9 mouse cellular contexts compared by ENCODE assay signal in the genomic region with DNA sequence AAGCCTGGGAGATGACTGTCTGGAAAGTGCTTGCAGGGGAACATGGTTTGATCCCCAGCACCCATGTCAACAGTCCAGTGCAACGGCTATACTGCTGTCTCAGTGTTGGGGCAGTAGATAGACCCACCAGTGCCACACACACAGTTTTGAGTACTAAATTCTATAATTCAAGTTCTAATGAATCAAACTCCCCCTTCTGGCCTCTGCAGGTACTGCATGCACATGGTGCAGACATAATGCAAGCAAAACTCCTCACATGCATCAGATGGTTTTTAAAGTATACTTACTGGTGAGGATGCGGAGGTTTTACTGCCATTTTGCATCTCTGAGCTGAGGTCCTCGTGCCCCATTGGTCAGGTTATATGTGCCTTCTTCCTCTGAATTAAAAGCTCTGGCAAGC. TPM values are rescaled to one million over a fixed set of nuclear protein-coding genes. Genes with fewer than 3 reads are reported as not detected.
A peak's percentile ranks its signal among the peaks of the same experiment; 100 is the strongest.
DNase-seq lines count a peak whose midpoint lies in the region; ATAC-seq and TF ChIP-seq lines count a peak whose summit lies in the region.
"Had no signal": no experiment of that assay in that cellular context is flagged by ENCODE, and none has a peak within 500 bp of the region (broad histone marks: within the 10 kb centered on the region; RNA-seq: fewer than 3 reads in every experiment).

No protein-coding gene starts in this region.

- H3K4me1 ChIP-seq in lung, embryonic 14.5 days (ENCODE audit: insufficient read depth) = no peaks in the 10 kb centered on the region
- H3K4me1 ChIP-seq in lung, adult 2 months (ENCODE audit: control insufficient read depth, insufficient read depth, low read length) = no peaks in the 10 kb centered on the region
- H3K4me1 ChIP-seq in spleen, adult 2 months (ENCODE audit: control insufficient read depth, insufficient read depth, insufficient read length) = 0 out of 2 replicates have a peak, but pooled peaks cover 4% of the 10 kb centered on the region

- DNase-seq in embryo, embryonic 10 days (ENCODE audit: low spot score) = peak; percentile 31
- no peak for DNase-seq in embryo, embryonic 9.5 days (ENCODE audit: extremely low spot score)
- DNase-seq in lung, embryonic 14.5 days = peak; percentile 65
- DNase-seq in lung, adult 2 months = no peak
- DNase-seq in c-Kit-positive CD71-positive TER-119-negative erythroid progenitor cells, embryonic 14.5 days (ENCODE audit: low read depth) = peak; percentile 65
- DNase-seq in spleen, adult 2 months (ENCODE audit: low read depth in 1 of 2, low spot score in 2 of 2) = no peak
- no peak for DNase-seq in layer of hippocampus, adult 9-10 months (ENCODE audit: low spot score)
- no peak for DNase-seq in right cerebral cortex, postnatal 25 days

- no peaks in the 10 kb centered on the region for H3K9me3 ChIP-seq in lung, embryonic 14.5 days (ENCODE audit: low read depth, low read length)
- H3K9me3 ChIP-seq: limb, embryonic 15.5 days had no signal

- WGBS in lung, embryonic 14.5 days = 90% methylated on average over 3 of the region's 3 CpGs
- 93% methylated on average over 3 of the region's 3 CpGs for whole genome bisulfite sequencing in lung, adult 2 months
- 92% methylated on average over 3 of the region's 3 CpGs for WGBS in spleen, adult 2 months

- peak; percentile 70 for TF ChIP-seq CTCF in lung, embryonic 14.5 days (IDR thresholded peaks at IDR 0.05; ENCODE audit: low read depth)
- TF ChIP-seq CTCF in lung, adult 2 months (IDR thresholded peaks at IDR 0.05; ENCODE audit: insufficient read depth, low read length) = no peak
- peak; percentile 7; the same call in 1 of the 2 replicates for TF ChIP-seq CTCF in spleen, adult 2 months (IDR thresholded peaks at IDR 0.05; ENCODE audit: extremely low read depth, insufficient read depth, insufficient read length, insufficient replicate concordance)

- ATAC-seq in lung, embryonic 14.5 days (ENCODE audit: insufficient read depth) = no peak

- H3K4me2 ChIP-seq in lung, embryonic 14.5 days = no peak overlapping the region
- H3K4me2 ChIP-seq: limb, embryonic 15.5 days had no signal

- TF ChIP-seq POLR2A in lung, adult 2 months (IDR thresholded peaks at IDR 0.05; ENCODE audit: borderline replicate concordance, extremely low read depth, low read depth, low read length) = no peak
- no peak for TF ChIP-seq POLR2A in spleen, adult 2 months (IDR thresholded peaks at IDR 0.05; ENCODE audit: low read depth, low read length)

- peaks cover 75% of the 10 kb centered on the region for H3K36me3 ChIP-seq in lung, embryonic 14.5 days (ENCODE audit: insufficient read depth)
- H3K36me3 ChIP-seq in spleen, adult 2 months (ENCODE audit: control insufficient read depth, insufficient read depth, low read length) = peaks cover 4% of the 10 kb centered on the region; the same call in 1 of the 2 replicates

- H3K27ac ChIP-seq in lung, embryonic 14.5 days (ENCODE audit: low read depth) = no peak overlapping the region
- H3K27ac ChIP-seq in spleen, adult 2 months (ENCODE audit: insufficient read depth, low read length) = no peak overlapping the region
- H3K27ac ChIP-seq: limb, embryonic 15.5 days had no signal

- no peaks in the 10 kb centered on the region for H3K27me3 ChIP-seq in lung, embryonic 14.5 days (ENCODE audit: insufficient read depth, low read length)
- no peaks in the 10 kb centered on the region for H3K27me3 ChIP-seq in spleen, adult 2 months (ENCODE audit: control insufficient read depth, insufficient read depth, low read length)
- H3K27me3 ChIP-seq: limb, embryonic 15.5 days had no signal

- H3K4me3 ChIP-seq in lung, embryonic 14.5 days (ENCODE audit: low read depth, low read length) = no peak overlapping the region
- H3K4me3 ChIP-seq in lung, adult 2 months (replicated peaks; ENCODE audit: extremely low read depth, low read depth, low read length) = no peak overlapping the region
- H3K4me3 ChIP-seq in spleen, adult 2 months (ENCODE audit: extremely low read depth, insufficient read depth, insufficient read length) = no peak overlapping the region
- H3K4me3 ChIP-seq: limb, embryonic 15.5 days had no signal

- no peak overlapping the region for H3K9ac ChIP-seq in lung, embryonic 14.5 days
- H3K9ac ChIP-seq: limb, embryonic 15.5 days had no signal

RNA-seq across cellular contexts. Expression of gene Thap3, which starts 13.4 kb away (rescaled TPM):
- polyA plus RNA-seq in lung, embryonic 14.5 days (2014; fragmentation: Nextera tagmentation; extraction: Ambion mirVana) = 27.2 and 31.2 TPM in 2 replicates
- 64.2 and 72.5 TPM in 2 replicates for polyA plus RNA-seq in lung, adult 2 months (2012; rRNA removed)
- 46.2 and 53.0 TPM in 2 replicates for polyA plus RNA-seq in spleen, adult 2 months (2012; rRNA removed)

RNA-seq across cellular contexts. Expression of gene Phf13, which starts 20.6 kb away (rescaled TPM):
- 28.4 and 32.3 TPM in 2 replicates for polyA plus RNA-seq in lung, embryonic 14.5 days (2014; fragmentation: Nextera tagmentation; extraction: Ambion mirVana)
- polyA plus RNA-seq in lung, adult 2 months (2012; rRNA removed) = 8.9 TPM in 2 replicates
- polyA plus RNA-seq in spleen, adult 2 months (2012; rRNA removed) = 3.8 and 4.2 TPM in 2 replicates

RNA-seq across cellular contexts. Expression of gene Klhl21, which starts 33.2 kb away (rescaled TPM):
- polyA plus RNA-seq in lung, embryonic 14.5 days (2014; fragmentation: Nextera tagmentation; extraction: Ambion mirVana) = 10.3 and 10.6 TPM in 2 replicates
- 43.6 and 48.6 TPM in 2 replicates for polyA plus RNA-seq in lung, adult 2 months (2012; rRNA removed)
- polyA plus RNA-seq in spleen, adult 2 months (2012; rRNA removed) = 20.1 and 28.4 TPM in 2 replicates

RNA-seq across cellular contexts. Expression of gene Dnajc11, which starts 42.0 kb away (rescaled TPM):
- 65.9 and 66.6 TPM in 2 replicates for polyA plus RNA-seq in lung, embryonic 14.5 days (2014; fragmentation: Nextera tagmentation; extraction: Ambion mirVana)
- polyA plus RNA-seq in lung, adult 2 months (2012; rRNA removed) = 30.8 and 45.8 TPM in 2 replicates
- polyA plus RNA-seq in spleen, adult 2 months (2012; rRNA removed) = 31.6 and 40.9 TPM in 2 replicates

RNA-seq across cellular contexts. Expression of gene Zbtb48, which starts 52.0 kb away (rescaled TPM):
- polyA plus RNA-seq in lung, embryonic 14.5 days (2014; fragmentation: Nextera tagmentation; extraction: Ambion mirVana) = 22.7 and 26.8 TPM in 2 replicates
- polyA plus RNA-seq in lung, adult 2 months (2012; rRNA removed) = 15.9 and 21.6 TPM in 2 replicates
- 18.9 and 21.3 TPM in 2 replicates for polyA plus RNA-seq in spleen, adult 2 months (2012; rRNA removed)

Comparison
In these comparisons a context has a peak if more than half of its experiments do, and no peak if none do; other contexts are left out.
1. DNase-seq: peak in embryo, embryonic 10 days (single experiment), lung, embryonic 14.5 days (single experiment) and c-Kit-positive CD71-positive TER-119-negative erythroid progenitor cells, embryonic 14.5 days (single experiment); none in embryo, embryonic 9.5 days (single experiment), lung, adult 2 months (single experiment), spleen, adult 2 months (0 of 2), layer of hippocampus, adult 9-10 months (single experiment) and right cerebral cortex, postnatal 25 days (single experiment).